ENCODE assay signal across 7 mouse cellular contexts in genomic region chr11:69922012-69922756, GRCm38 (mm10). TPM values are rescaled to one million over a fixed set of nuclear protein-coding genes. Genes with fewer than 3 reads are reported as not detected.
DNase-seq lines count a peak whose midpoint lies in the region; ATAC-seq lines count a peak whose summit lies in the region.

No protein-coding gene starts in this region.

- H3K4me3 ChIP-seq in lung, embryonic 15.5 days, result peak overlapping the region; percentile 93
- H3K4me3 ChIP-seq in embryonic facial prominence, embryonic 10.5 days, result peak overlapping the region; percentile 99
- H3K4me3 ChIP-seq in neural tube, embryonic 15.5 days (replicated peaks), result peak overlapping the region; percentile 87

- no peak for ATAC-seq in lung, embryonic 15.5 days (ENCODE audit: borderline replicate concordance, extremely low read depth, low FRiP score, low TSS enrichment)
- no peak for ATAC-seq in neural tube, embryonic 15.5 days (ENCODE audit: low FRiP score)

- no peaks in the 10 kb centered on the region for H3K27me3 ChIP-seq in lung, embryonic 15.5 days
- no peaks in the 10 kb centered on the region for H3K27me3 ChIP-seq in embryonic facial prominence, embryonic 10.5 days (replicated peaks; ENCODE audit: low read depth, poor library complexity, severe bottlenecking)
- no peaks in the 10 kb centered on the region for H3K27me3 ChIP-seq in neural tube, embryonic 15.5 days (replicated peaks)

- WGBS in lung, embryonic 15.5 days, result 2% methylated on average over 12 of the region's 12 CpGs
- 6% methylated on average over 12 of the region's 12 CpGs for WGBS in embryonic facial prominence, embryonic 10.5 days
- 3% methylated on average over 12 of the region's 12 CpGs for WGBS in neural tube, embryonic 15.5 days

- peak overlapping the region; percentile 53 for H3K4me2 ChIP-seq in lung, embryonic 15.5 days
- peak overlapping the region; percentile 63 for H3K4me2 ChIP-seq in neural tube, embryonic 15.5 days

- no peaks in the 10 kb centered on the region for H3K9me3 ChIP-seq in lung, embryonic 15.5 days
- no peaks in the 10 kb centered on the region for H3K9me3 ChIP-seq in embryonic facial prominence, embryonic 10.5 days
- H3K9me3 ChIP-seq in neural tube, embryonic 15.5 days (replicated peaks), result no peaks in the 10 kb centered on the region

- H3K9ac ChIP-seq in lung, embryonic 15.5 days, result peak overlapping the region; percentile 57
- H3K9ac ChIP-seq in neural tube, embryonic 15.5 days (replicated peaks), result peak overlapping the region; percentile 54

- peaks cover 21% of the 10 kb centered on the region for H3K4me1 ChIP-seq in lung, embryonic 15.5 days
- H3K4me1 ChIP-seq in embryonic facial prominence, embryonic 10.5 days, result peaks cover 37% of the 10 kb centered on the region
- H3K4me1 ChIP-seq in neural tube, embryonic 15.5 days, result peaks cover 35% of the 10 kb centered on the region

- DNase-seq in lung, postnatal 14 days, result no peak
- no peak for DNase-seq in embryonic facial prominence, embryonic 10.5 days (ENCODE audit: low spot score)
- DNase-seq in induced T-regulatory cell, adult 2 months (ENCODE audit: low read depth), result peak; percentile 64
- no peak for DNase-seq in layer of hippocampus, postnatal 36 days
- DNase-seq in gastrocnemius, adult 8-10 months (ENCODE audit: low spot score in 2 of 2), result no peak

- H3K36me3 ChIP-seq in lung, embryonic 15.5 days, result peaks cover 20% of the 10 kb centered on the region
- H3K36me3 ChIP-seq in embryonic facial prominence, embryonic 10.5 days (replicated peaks), result peaks cover 25% of the 10 kb centered on the region
- H3K36me3 ChIP-seq in neural tube, embryonic 15.5 days, result peaks cover 20% of the 10 kb centered on the region

- peak overlapping the region; percentile 98 for H3K27ac ChIP-seq in lung, embryonic 15.5 days
- peak overlapping the region; percentile 99 for H3K27ac ChIP-seq in embryonic facial prominence, embryonic 10.5 days (replicated peaks)
- peak overlapping the region; percentile 92 for H3K27ac ChIP-seq in neural tube, embryonic 15.5 days (replicated peaks)

RNA-seq across cellular contexts. Expression of gene Eif5a, which starts 0.4 kb away (rescaled TPM):
- polyA plus RNA-seq in lung, embryonic 15.5 days (2015; fragmentation: Nextera tagmentation; extraction: Ambion mirVana), result 1,673 and 1,693 TPM in 2 replicates
- 2,818 and 3,035 TPM in 2 replicates for polyA plus RNA-seq in embryonic facial prominence, embryonic 10.5 days (2016; fragmentation: Nextera tagmentation; extraction: Ambion mirVana)
- 1,034 and 1,270 TPM in 2 replicates for polyA plus RNA-seq in neural tube, embryonic 15.5 days (2015; fragmentation: Nextera tagmentation; extraction: Ambion mirVana)
- total RNA-seq in layer of hippocampus, postnatal 36 days (2021), result 100 to 1,000 TPM; 416 to 445 TPM
- 100 to 1,000 TPM; 443 to 477 (median 467) TPM for total RNA-seq in gastrocnemius, adult 8-10 months (2022)

RNA-seq across cellular contexts. Expression of gene Gps2, which starts 8.5 kb away (rescaled TPM):
- 81.7 and 82.2 TPM in 2 replicates for polyA plus RNA-seq in lung, embryonic 15.5 days (2015; fragmentation: Nextera tagmentation; extraction: Ambion mirVana)
- 87.6 and 89.1 TPM in 2 replicates for polyA plus RNA-seq in embryonic facial prominence, embryonic 10.5 days (2016; fragmentation: Nextera tagmentation; extraction: Ambion mirVana)
- polyA plus RNA-seq in neural tube, embryonic 15.5 days (2015; fragmentation: Nextera tagmentation; extraction: Ambion mirVana), result 63.1 and 64.7 TPM in 2 replicates
- 10 to 100 TPM; 31.9 to 38.2 TPM for total RNA-seq in layer of hippocampus, postnatal 36 days (2021)
- 10 to 100 TPM; 38.6 to 53.2 (median 50.3) TPM for total RNA-seq in gastrocnemius, adult 8-10 months (2022)

RNA-seq across cellular contexts. Expression of gene Ybx2, which starts 13.4 kb away (rescaled TPM):
- polyA plus RNA-seq in lung, embryonic 15.5 days (2015; fragmentation: Nextera tagmentation; extraction: Ambion mirVana), result 2.8 and 3.0 TPM in 2 replicates
- polyA plus RNA-seq in embryonic facial prominence, embryonic 10.5 days (2016; fragmentation: Nextera tagmentation; extraction: Ambion mirVana), result 5.1 and 5.8 TPM in 2 replicates
- polyA plus RNA-seq in neural tube, embryonic 15.5 days (2015; fragmentation: Nextera tagmentation; extraction: Ambion mirVana), result 5.0 and 6.3 TPM in 2 replicates
- total RNA-seq in layer of hippocampus, postnatal 36 days (2021), result 10 to 100 TPM; 10.9 to 11.1 TPM
- 10 to 100 TPM in 1 of 4 experiments, 1 to 10 TPM in 3; 8.5 to 11.4 (median 9.2) TPM for total RNA-seq in gastrocnemius, adult 8-10 months (2022)

RNA-seq across cellular contexts. Expression of gene Neurl4, which starts 21.3 kb away (rescaled TPM):
- polyA plus RNA-seq in lung, embryonic 15.5 days (2015; fragmentation: Nextera tagmentation; extraction: Ambion mirVana), result 7.1 and 8.0 TPM in 2 replicates
- 10.9 and 11.1 TPM in 2 replicates for polyA plus RNA-seq in embryonic facial prominence, embryonic 10.5 days (2016; fragmentation: Nextera tagmentation; extraction: Ambion mirVana)
- 15.7 and 17.0 TPM in 2 replicates for polyA plus RNA-seq in neural tube, embryonic 15.5 days (2015; fragmentation: Nextera tagmentation; extraction: Ambion mirVana)
- 100 to 1,000 TPM; 117 to 118 TPM for total RNA-seq in layer of hippocampus, postnatal 36 days (2021)
- total RNA-seq in gastrocnemius, adult 8-10 months (2022), result 10 to 100 TPM; 21.6 to 31.3 (median 25.5) TPM

RNA-seq across cellular contexts. Expression of gene 2810408A11Rik, which starts 21.4 kb away (rescaled TPM):
- 11.9 and 13.0 TPM in 2 replicates for polyA plus RNA-seq in lung, embryonic 15.5 days (2015; fragmentation: Nextera tagmentation; extraction: Ambion mirVana)
- 14.7 and 14.8 TPM in 2 replicates for polyA plus RNA-seq in embryonic facial prominence, embryonic 10.5 days (2016; fragmentation: Nextera tagmentation; extraction: Ambion mirVana)
- polyA plus RNA-seq in neural tube, embryonic 15.5 days (2015; fragmentation: Nextera tagmentation; extraction: Ambion mirVana), result 6.3 and 6.5 TPM in 2 replicates
- under 1 TPM; 0.46 to 0.95 TPM for total RNA-seq in layer of hippocampus, postnatal 36 days (2021)
- 1 to 10 TPM in 1 of 4 experiments, under 1 TPM in 3; 0.22 to 1.1 (median 0.57) TPM for total RNA-seq in gastrocnemius, adult 8-10 months (2022)
